ENCODE assay signal across 8 mouse cellular contexts in the genomic region with DNA sequence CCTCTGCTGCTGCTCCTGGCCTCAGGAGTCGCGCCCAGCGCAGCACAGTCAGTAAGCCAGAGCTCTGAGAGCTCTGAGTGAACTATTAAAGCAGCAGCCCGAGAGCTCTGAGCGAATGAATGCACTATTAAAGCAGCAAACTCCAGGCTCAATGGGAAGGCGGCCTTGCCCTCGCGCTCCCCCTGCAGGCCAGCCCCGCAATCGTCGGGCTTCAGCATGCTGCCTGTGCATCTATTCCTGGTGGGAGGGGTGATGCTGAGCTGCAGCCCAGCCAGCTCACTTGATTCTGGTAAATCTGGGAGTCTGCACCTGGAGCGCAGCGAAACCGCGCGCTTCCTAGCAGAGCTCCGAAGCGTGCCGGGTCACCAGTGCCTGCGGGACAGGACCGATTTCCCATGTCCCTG. TPM values are rescaled to one million over a fixed set of nuclear protein-coding genes. Genes with fewer than 3 reads are reported as not detected.
DNase-seq lines count a peak whose midpoint lies in the region; ATAC-seq and TF ChIP-seq lines count a peak whose summit lies in the region.
"Not testable (repeated sequence)": the region's sequence is repeated elsewhere in the genome, so short reads cannot be mapped to it uniquely, and the experiment has no call there.

No protein-coding gene starts in this region.

- H3K9ac ChIP-seq in embryonic facial prominence, embryonic 11.5 days (replicated peaks; ENCODE audit: low read length) = peak overlapping the region; percentile 60
- not testable (repeated sequence) for H3K9ac ChIP-seq in intestine, embryonic 14.5 days (ENCODE audit: low read length)

- H3K9me3 ChIP-seq in embryonic facial prominence, embryonic 11.5 days (replicated peaks; ENCODE audit: control insufficient read depth, low read length); intestine, embryonic 14.5 days (ENCODE audit: control insufficient read depth, low read length): not testable (repeated sequence)

- TF ChIP-seq CTCF in left cerebral cortex, adult 2 months (IDR thresholded peaks at IDR 0.05) = peak; percentile 66

- DNase-seq in adrenal gland, postnatal 10 days = peak; percentile 86
- peak; percentile 87 for DNase-seq in embryonic facial prominence, embryonic 11.5 days (ENCODE audit: low spot score)
- DNase-seq in gonadal fat pad, adult 2 months (ENCODE audit: low read depth) = peak; percentile 28
- DNase-seq in intestine, embryonic 14.5 days (ENCODE audit: low spot score) = peak; percentile 84
- peak; percentile 90 to 92 for DNase-seq in left cerebral cortex, adult 2 months (ENCODE audit: extremely low spot score in 1 of 2, low spot score in 2 of 2)
- DNase-seq in lung, postnatal 25 days (ENCODE audit: low spot score) = peak; percentile 88
- DNase-seq in retina, postnatal 1 day = peak; percentile 94
- peak; percentile 90 for DNase-seq in thymus, postnatal 25 days

- peak overlapping the region; percentile 70 for H3K27ac ChIP-seq in embryonic facial prominence, embryonic 11.5 days (replicated peaks; ENCODE audit: low read depth, low read length)
- peak overlapping the region; percentile 89 for H3K27ac ChIP-seq in intestine, embryonic 14.5 days (ENCODE audit: low read depth)
- not testable (repeated sequence) for H3K27ac ChIP-seq in left cerebral cortex, adult 2 months

- intact Hi-C loops in left cerebral cortex, adult 2 months (cut with DNase I) = not testable (repeated sequence)

- not testable (repeated sequence) for H3K36me3 ChIP-seq in embryonic facial prominence, embryonic 11.5 days (replicated peaks; ENCODE audit: control insufficient read depth, insufficient read depth, low read depth, low read length); intestine, embryonic 14.5 days (ENCODE audit: control insufficient read depth, insufficient read depth, low read length)

- H3K27me3 ChIP-seq in embryonic facial prominence, embryonic 11.5 days (ENCODE audit: control insufficient read depth, insufficient read depth, low read length); intestine, embryonic 14.5 days (replicated peaks; ENCODE audit: control insufficient read depth, insufficient read depth, low read length): not testable (repeated sequence)

- peak overlapping the region; percentile 64 for H3K4me2 ChIP-seq in embryonic facial prominence, embryonic 11.5 days (ENCODE audit: low read depth, low read length)
- peak overlapping the region; percentile 59 for H3K4me2 ChIP-seq in intestine, embryonic 14.5 days (ENCODE audit: low read length)

- not testable (repeated sequence) for H3K4me1 ChIP-seq in embryonic facial prominence, embryonic 11.5 days (ENCODE audit: control insufficient read depth, insufficient read depth, low read length); intestine, embryonic 14.5 days (replicated peaks; ENCODE audit: control insufficient read depth, insufficient read depth, low read length)

- under 1% methylated on average over 17 of the region's 21 CpGs for WGBS in embryonic facial prominence, embryonic 11.5 days
- WGBS in intestine, embryonic 14.5 days = 0% methylated on average over 17 of the region's 21 CpGs

- H3K4me3 ChIP-seq in embryonic facial prominence, embryonic 11.5 days (ENCODE audit: low read depth, low read length) = peak overlapping the region; percentile 33
- H3K4me3 ChIP-seq in intestine, embryonic 14.5 days (ENCODE audit: low read depth, low read length) = peak overlapping the region; percentile 46
- H3K4me3 ChIP-seq in left cerebral cortex, adult 2 months = peak overlapping the region; percentile 42

- peak; percentile 100 for ATAC-seq in embryonic facial prominence, embryonic 11.5 days (replicated peaks; ENCODE audit: insufficient number of reproducible peaks, low FRiP score, low TSS enrichment, low read depth)
- ATAC-seq in intestine, embryonic 14.5 days (replicated peaks; ENCODE audit: low FRiP score, low TSS enrichment, low read depth) = peak; percentile 100

RNA-seq across cellular contexts. Expression of gene Gm13283, which starts 2.3 kb away (rescaled TPM):
- total RNA-seq in adrenal gland, postnatal 10 days (2021) = under 1 TPM in 1 of 2 experiments, not detected in 1; 0.24 TPM
- 0.20 and 0.28 TPM in 2 replicates for polyA plus RNA-seq in embryonic facial prominence, embryonic 11.5 days (2014; fragmentation: Nextera tagmentation; extraction: Ambion mirVana)
- polyA plus RNA-seq in gonadal fat pad, adult 2 months (2012; rRNA removed) = not detected in 2 replicates
- polyA plus RNA-seq in intestine, embryonic 14.5 days (2014; fragmentation: Nextera tagmentation; extraction: Ambion mirVana) = 0.22 TPM in 1 of 2 replicates, not detected in the other
- not detected for total RNA-seq in left cerebral cortex, adult 2 months (2021)

RNA-seq across cellular contexts. Expression of gene Gm13271, which starts 3.0 kb away (rescaled TPM):
- total RNA-seq in adrenal gland, postnatal 10 days (2021) = not detected
- not detected in 2 replicates for polyA plus RNA-seq in embryonic facial prominence, embryonic 11.5 days (2014; fragmentation: Nextera tagmentation; extraction: Ambion mirVana)
- 0.35 TPM in 1 of 2 replicates, not detected in the other for polyA plus RNA-seq in gonadal fat pad, adult 2 months (2012; rRNA removed)
- not detected in 2 replicates for polyA plus RNA-seq in intestine, embryonic 14.5 days (2014; fragmentation: Nextera tagmentation; extraction: Ambion mirVana)
- not detected for total RNA-seq in left cerebral cortex, adult 2 months (2021)

RNA-seq across cellular contexts. Expression of gene Gm13290, which starts 16.0 kb away (rescaled TPM):
- total RNA-seq in adrenal gland, postnatal 10 days (2021) = not detected
- polyA plus RNA-seq in embryonic facial prominence, embryonic 11.5 days (2014; fragmentation: Nextera tagmentation; extraction: Ambion mirVana) = 0.22 TPM in 1 of 2 replicates, not detected in the other
- polyA plus RNA-seq in gonadal fat pad, adult 2 months (2012; rRNA removed) = not detected in 2 replicates
- polyA plus RNA-seq in intestine, embryonic 14.5 days (2014; fragmentation: Nextera tagmentation; extraction: Ambion mirVana) = not detected in 2 replicates
- total RNA-seq in left cerebral cortex, adult 2 months (2021) = not detected

RNA-seq across cellular contexts. Expression of gene Gm13289, which starts 19.1 kb away (rescaled TPM):
- not detected for total RNA-seq in adrenal gland, postnatal 10 days (2021)
- polyA plus RNA-seq in embryonic facial prominence, embryonic 11.5 days (2014; fragmentation: Nextera tagmentation; extraction: Ambion mirVana) = not detected in 2 replicates
- not detected in 2 replicates for polyA plus RNA-seq in gonadal fat pad, adult 2 months (2012; rRNA removed)
- not detected in 2 replicates for polyA plus RNA-seq in intestine, embryonic 14.5 days (2014; fragmentation: Nextera tagmentation; extraction: Ambion mirVana)
- not detected for total RNA-seq in left cerebral cortex, adult 2 months (2021)

RNA-seq across cellular contexts. Expression of gene Gm13272, which starts 22.0 kb away (rescaled TPM):
- not detected for total RNA-seq in adrenal gland, postnatal 10 days (2021)
- polyA plus RNA-seq in embryonic facial prominence, embryonic 11.5 days (2014; fragmentation: Nextera tagmentation; extraction: Ambion mirVana) = not detected in 2 replicates
- not detected in 2 replicates for polyA plus RNA-seq in gonadal fat pad, adult 2 months (2012; rRNA removed)
- 0.23 TPM in 1 of 2 replicates, not detected in the other for polyA plus RNA-seq in intestine, embryonic 14.5 days (2014; fragmentation: Nextera tagmentation; extraction: Ambion mirVana)
- total RNA-seq in left cerebral cortex, adult 2 months (2021) = not detected

Comparison
In these comparisons a context has a peak if more than half of its experiments do, and no peak if none do; other contexts are left out.
1. DNase-seq: peak in every context shown above with its lines; median percentile 94 in retina, postnatal 1 day; 91 in left cerebral cortex, adult 2 months; 90 in thymus, postnatal 25 days; 88 in lung, postnatal 25 days; 87 in embryonic facial prominence, embryonic 11.5 days; 86 in adrenal gland, postnatal 10 days; 84 in intestine, embryonic 14.5 days; 28 in gonadal fat pad, adult 2 months.